Mouse (Mus musculus) midbrain, embryonic 11.5 days (tissue): Measurements from ENCODE around the gene Pglyrp1. TPM values are rescaled to one million over a fixed set of nuclear protein-coding genes. Genes with fewer than 3 reads are reported as not detected.

ENCODE experiments used
- ATAC-seq: fragments of 200-750 bp; cut with Nextera tagmentation; 2 replicates; pipeline ENCODE4 v1.8.0; 2017; ENCODE audit warnings: moderate TSS enrichment, moderate library complexity; ENCODE audit not compliant: low FRiP score
- DNase-seq: peaks from one replicate; pipeline ENCODE4 v3.0.0; 2015; ENCODE audit warnings: low spot score; ENCODE audit errors: missing footprints
- H3K27ac ChIP-seq: fragments of 300-500 bp; sonication (generic); 2 replicates; pipeline ENCODE4 v1.5.1; 2014; ENCODE audit warnings: low read depth, low read length
- H3K27me3 ChIP-seq: fragments of 300-500 bp; sonication (generic); 2 replicates; pipeline ENCODE4 v1.6.1; 2014; ENCODE audit warnings: mild to moderate bottlenecking, low read length, moderate library complexity, mixed read lengths; ENCODE audit not compliant: control insufficient read depth, insufficient read depth
- H3K36me3 ChIP-seq: fragments of 300-500 bp; sonication (generic); 2 replicates; pipeline ENCODE4 v1.6.1; 2014; ENCODE audit warnings: mild to moderate bottlenecking, low read length, moderate library complexity, mixed read lengths; ENCODE audit not compliant: control insufficient read depth, insufficient read depth
- H3K4me1 ChIP-seq: fragments of 300-500 bp; sonication (generic); 2 replicates; pipeline ENCODE4 v1.6.1; 2014; ENCODE audit warnings: low read length; ENCODE audit not compliant: control insufficient read depth, insufficient read depth
- H3K4me2 ChIP-seq: fragments of 300-500 bp; sonication (generic); 2 replicates; pipeline ENCODE4 v1.6.1; 2014; ENCODE audit warnings: mild to moderate bottlenecking, moderate library complexity
- H3K4me3 ChIP-seq: fragments of 300-500 bp; sonication (generic); 2 replicates; pipeline ENCODE4 v1.5.1; 2014; ENCODE audit warnings: low read depth, low read length
- H3K9ac ChIP-seq: fragments of 300-500 bp; sonication (generic); 2 replicates; pipeline ENCODE4 v1.6.1; 2014; ENCODE audit warnings: low read length
- H3K9me3 ChIP-seq: fragments of 300-500 bp; sonication (generic); 2 replicates; pipeline ENCODE4 v1.6.1; 2016; ENCODE audit warnings: low read length; ENCODE audit not compliant: control insufficient read depth
- WGBS: fragments of 180-500 bp; shearing (Covaris S2); extraction: QIAGEN DNeasy Blood & Tissue Kit; methylation state at CpG from one replicate; pipeline ENCODE4 v1.1.7; 2014; 5-methylcytosine and 5-hydroxymethylcytosine counted together
- polyA plus RNA-seq: library from polyadenylated mRNA; unstranded; fragments of >200 nt; fragmentation: Nextera tagmentation; extraction: Ambion mirVana; gene quantifications from 2 replicates; pipeline ENCODE4 v1.2.1, GENCODE M21; 2014

Pglyrp1 gene
- polyA plus RNA-seq, 1 experiment from 2014 or later, result 2.7 TPM

- DNase-seq (no peak), ATAC-seq (no peak)
- no peak overlapping the region for H3K9ac ChIP-seq
- H3K4me3 ChIP-seq, result no peak overlapping the region
- WGBS, result 55% methylated on average over 5 of the region's 5 CpGs
- H3K4me2 ChIP-seq, result no peak overlapping the region
- no peaks in the 10 kb centered on the region for H3K27me3 ChIP-seq
- peaks cover 3% of the 10 kb centered on the region; the same call in 1 of the 2 replicates for H3K4me1 ChIP-seq
- H3K36me3 ChIP-seq, result no peaks in the 10 kb centered on the region
- no peaks in the 10 kb centered on the region for H3K9me3 ChIP-seq
- H3K27ac ChIP-seq, result no peak overlapping the region
Observed at GRCm38 (mm10) chr7:18844811-18845210, 26.3 kb upstream of the Pglyrp1 start.

- H3K4me3 ChIP-seq, result no peak overlapping the region
- H3K27me3 ChIP-seq, result no peaks in the 10 kb centered on the region
- H3K4me2 ChIP-seq, result no peak overlapping the region
- 91% methylated on average over 1 of the region's 1 CpGs for WGBS
- DNase-seq, result no peak
- H3K36me3 ChIP-seq, result no peaks in the 10 kb centered on the region
- H3K9ac ChIP-seq, result no peak overlapping the region
- no peaks in the 10 kb centered on the region for H3K9me3 ChIP-seq
- no peaks in the 10 kb centered on the region for H3K4me1 ChIP-seq
- H3K27ac ChIP-seq, result no peak overlapping the region
- no peak for ATAC-seq
Observed at GRCm38 (mm10) chr7:18848395-18848794, 22.7 kb upstream of the Pglyrp1 start.

- no peaks in the 10 kb centered on the region for H3K9me3 ChIP-seq
- H3K27ac ChIP-seq, result no peak overlapping the region
- no peak overlapping the region for H3K4me2 ChIP-seq
- no peaks in the 10 kb centered on the region for H3K27me3 ChIP-seq
- no peak overlapping the region for H3K4me3 ChIP-seq
- H3K9ac ChIP-seq, result no peak overlapping the region
- WGBS, result 84% methylated on average over 5 of the region's 5 CpGs
- no peak for ATAC-seq
- DNase-seq, result no peak
- H3K4me1 ChIP-seq, result no peaks in the 10 kb centered on the region
- H3K36me3 ChIP-seq, result no peaks in the 10 kb centered on the region
Observed at GRCm38 (mm10) chr7:18858310-18858916, 12.7 kb upstream of the Pglyrp1 start.

GRCm38 (mm10) chr7:18862801-18863200 lies 8.3 kb upstream of the Pglyrp1 start:
- 89% methylated on average over 6 of the region's 6 CpGs for WGBS
- DNase-seq, result no peak
- Histone ChIP-seq H3K4me1 (no peaks in the 10 kb centered on the region), H3K4me3 (no peak overlapping the region), H3K4me2 (no peak overlapping the region), H3K27me3 (no peaks in the 10 kb centered on the region), H3K36me3 (no peaks in the 10 kb centered on the region), H3K9ac (no peak overlapping the region), H3K9me3 (no peaks in the 10 kb centered on the region), H3K27ac (no peak overlapping the region)
- no peak for ATAC-seq

GRCm38 (mm10) chr7:18868491-18868890 lies 2.6 kb upstream of the Pglyrp1 start:
- H3K9ac ChIP-seq, result no peak overlapping the region
- H3K9me3 ChIP-seq, result no peaks in the 10 kb centered on the region; the same call in 1 of the 2 replicates
- no peaks in the 10 kb centered on the region for H3K27me3 ChIP-seq
- DNase-seq (no peak), ATAC-seq (no peak)
- no peaks in the 10 kb centered on the region for H3K4me1 ChIP-seq
- no peak overlapping the region for H3K27ac ChIP-seq
- WGBS, result 86% methylated on average over 2 of the region's 2 CpGs
- no peak overlapping the region for H3K4me3 ChIP-seq
- no peak overlapping the region for H3K4me2 ChIP-seq
- no peaks in the 10 kb centered on the region for H3K36me3 ChIP-seq

- DNase-seq (no peak), ATAC-seq (peak; percentile 70)
- Histone ChIP-seq H3K4me1 (no peaks in the 10 kb centered on the region), H3K36me3 (no peaks in the 10 kb centered on the region), H3K4me3 (peak overlapping the region; percentile 35), H3K9ac (peak overlapping the region; percentile 59), H3K9me3 (no peaks in the 10 kb centered on the region; the same call in 1 of the 2 replicates), H3K27me3 (no peaks in the 10 kb centered on the region), H3K4me2 (peak overlapping the region; percentile 76), H3K27ac (no peak overlapping the region)
- 36% methylated on average over 13 of the region's 14 CpGs for WGBS
Observed at GRCm38 (mm10) chr7:18872014-18872802, 1.1 kb downstream of the Pglyrp1 start.

- H3K4me1 ChIP-seq, result no peaks in the 10 kb centered on the region
- ATAC-seq (peak; percentile 62), DNase-seq (peak; percentile 92)
- peak overlapping the region; percentile 59 for H3K9ac ChIP-seq
- no peaks in the 10 kb centered on the region for H3K27me3 ChIP-seq
- peak overlapping the region; percentile 76 for H3K4me2 ChIP-seq
- 7% methylated on average over 7 of the region's 7 CpGs for WGBS
- peak overlapping the region; percentile 35 for H3K4me3 ChIP-seq
- no peaks in the 10 kb centered on the region for H3K36me3 ChIP-seq
- no peak overlapping the region for H3K27ac ChIP-seq
- H3K9me3 ChIP-seq, result no peaks in the 10 kb centered on the region; the same call in 1 of the 2 replicates
Observed at GRCm38 (mm10) chr7:18872816-18873215, 1.7 kb downstream of the Pglyrp1 start.

GRCm38 (mm10) chr7:18873253-18873652 lies 2.1 kb downstream of the Pglyrp1 start:
- Histone ChIP-seq H3K4me2 (peak overlapping the region; percentile 76), H3K4me1 (no peaks in the 10 kb centered on the region), H3K36me3 (no peaks in the 10 kb centered on the region), H3K27ac (no peak overlapping the region), H3K9ac (peak overlapping the region; percentile 59), H3K4me3 (peak overlapping the region; percentile 35), H3K9me3 (no peaks in the 10 kb centered on the region; the same call in 1 of the 2 replicates), H3K27me3 (no peaks in the 10 kb centered on the region)
- ATAC-seq, result peak; percentile 84
- WGBS, result 0% methylated on average over 10 of the region's 10 CpGs
- peak; percentile 98 for DNase-seq

GRCm38 (mm10) chr7:18875372-18875771 lies 4.2 kb downstream of the Pglyrp1 start:
- Histone ChIP-seq H3K4me2 (no peak overlapping the region), H3K27me3 (no peaks in the 10 kb centered on the region), H3K9me3 (no peaks in the 10 kb centered on the region), H3K27ac (no peak overlapping the region), H3K4me3 (no peak overlapping the region), H3K4me1 (no peaks in the 10 kb centered on the region), H3K36me3 (no peaks in the 10 kb centered on the region), H3K9ac (no peak overlapping the region)
- no peak for ATAC-seq
- no peak for DNase-seq
- WGBS, result 90% methylated on average over 5 of the region's 5 CpGs
